ENCODE assay signal across 7 mouse cellular contexts in the genomic region with DNA sequence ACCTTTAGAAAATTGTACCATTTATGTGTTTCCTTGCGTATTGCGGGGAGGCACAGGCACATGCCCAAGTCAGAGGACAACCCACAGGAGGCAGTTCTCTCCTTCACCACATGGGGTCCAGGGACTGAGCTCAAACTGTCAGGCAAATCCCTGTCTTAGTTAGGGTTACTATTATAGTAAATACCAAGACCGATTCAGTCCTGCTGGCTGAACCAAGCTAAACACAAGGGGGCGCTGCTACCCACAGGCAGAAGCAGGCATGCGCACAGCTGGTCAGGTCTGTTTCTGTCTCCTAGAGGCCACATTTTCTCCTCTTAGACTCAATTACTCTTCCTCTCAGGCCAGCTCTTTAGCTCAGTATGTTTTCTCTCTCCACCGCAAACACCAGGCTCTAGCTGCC. TPM values are rescaled to one million over a fixed set of nuclear protein-coding genes. Genes with fewer than 3 reads are reported as not detected.
DNase-seq lines count a peak whose midpoint lies in the region; TF ChIP-seq lines count a peak whose summit lies in the region.

No protein-coding gene starts in this region.

- H3K36me3 ChIP-seq in small intestine, adult 2 months (ENCODE audit: control insufficient read depth, insufficient read depth, low read length) = no peaks in the 10 kb centered on the region

- DNase-seq in left cerebral cortex, adult 11 months (ENCODE audit: low spot score) = peak; percentile 15
- no peak for DNase-seq in left cerebral cortex, postnatal 36 days (ENCODE audit: low spot score in 2 of 2)
- peak; percentile 65 for DNase-seq in NIH3T3 (ENCODE audit: low read depth)
- peak; percentile 65 for DNase-seq in c-Kit-positive CD71-positive TER-119-negative erythroid progenitor cells, embryonic 14.5 days (ENCODE audit: low read depth)
- DNase-seq in gastrocnemius, postnatal 4 days (ENCODE audit: low spot score in 2 of 2) = peak; percentile 43 to 72
- peak; percentile 53 to 67 for DNase-seq in lung, adult 18-20 months

- TF ChIP-seq CTCF in small intestine, adult 2 months (IDR thresholded peaks at IDR 0.05; ENCODE audit: extremely low read depth, insufficient read length, insufficient replicate concordance, low read depth, low read length) = peak; percentile 55; the same call in 1 of the 2 replicates

- H3K4me3 ChIP-seq in small intestine, adult 2 months (ENCODE audit: low read depth, low read length) = no peak overlapping the region

- TF ChIP-seq POLR2A in small intestine, adult 2 months (IDR thresholded peaks at IDR 0.05; ENCODE audit: low read depth, low read length) = no peak

- H3K27ac ChIP-seq in small intestine, adult 2 months (ENCODE audit: insufficient read depth, low read depth, low read length) = no peak overlapping the region

- intact Hi-C loops in left cerebral cortex, postnatal 36 days (cut with DNase I) = no loop called here

- 60% methylated on average over 6 of the region's 6 CpGs for WGBS in small intestine, adult 2 months

- peaks cover 4% of the 10 kb centered on the region; the same call in 1 of the 2 replicates for H3K4me1 ChIP-seq in small intestine, adult 2 months (ENCODE audit: control insufficient read depth, insufficient read depth, insufficient read length, low read length)

- H3K27me3 ChIP-seq in small intestine, adult 2 months (ENCODE audit: control insufficient read depth, insufficient read depth, low read length) = no peaks in the 10 kb centered on the region; the same call in 1 of the 2 replicates

RNA-seq across cellular contexts. Expression of gene Sumo1, which starts 56.8 kb away (rescaled TPM):
- total RNA-seq in left cerebral cortex, postnatal 36 days (2021) = 100 to 1,000 TPM; 121 to 123 TPM
- 10 to 100 TPM; 87.3 to 97.7 TPM for total RNA-seq in gastrocnemius, postnatal 4 days (2021)
- polyA plus RNA-seq in small intestine, adult 2 months (2012; rRNA removed) = 1.4 and 2.2 TPM in 2 replicates

Comparison
In these comparisons a context has a peak if more than half of its experiments do, and no peak if none do; other contexts are left out.
1. DNase-seq: peak in left cerebral cortex, adult 11 months (single experiment), NIH3T3 (single experiment), c-Kit-positive CD71-positive TER-119-negative erythroid progenitor cells, embryonic 14.5 days (single experiment), gastrocnemius, postnatal 4 days (2 of 2) and lung, adult 18-20 months (2 of 2); none in left cerebral cortex, postnatal 36 days (0 of 2).